Mouse (Mus musculus) spleen, postnatal 4 days (tissue): ENCODE data around the gene Calcoco1.

Experiments
- DNase-seq, 2 experiments: peaks; one replicate each; pipeline ENCODE4 v3.0.0; 2022; ENCODE audit warnings: low spot score in 2 of 2

The Calcoco1 gene

GRCm38 (mm10) chr15:102721980-102722475 lies at the start of gene Calcoco1:
Calcoco1 (minus strand) TSS chr15:102722178.
- DNase-seq, result peak; percentile 95 to 98

- no peak for DNase-seq
Observed at GRCm38 (mm10) chr15:102770866-102771265, 48.9 kb upstream of the Calcoco1 start.

- no peak for DNase-seq
Observed at GRCm38 (mm10) chr15:102765207-102765606, 43.2 kb upstream of the Calcoco1 start.

GRCm38 (mm10) chr15:102761745-102762378 lies 39.9 kb upstream of the Calcoco1 start:
- no peak for DNase-seq

GRCm38 (mm10) chr15:102757686-102758085 lies 35.7 kb upstream of the Calcoco1 start:
- no peak for DNase-seq

GRCm38 (mm10) chr15:102755053-102755452 lies 33.1 kb upstream of the Calcoco1 start:
- no peak for DNase-seq

- no peak for DNase-seq
Observed at GRCm38 (mm10) chr15:102754361-102754760, 32.4 kb upstream of the Calcoco1 start.

GRCm38 (mm10) chr15:102753170-102753569 lies 31.2 kb upstream of the Calcoco1 start:
- DNase-seq, result peak; percentile 33 to 77

GRCm38 (mm10) chr15:102752164-102752563 lies 30.2 kb upstream of the Calcoco1 start:
- DNase-seq, result no peak

- no peak for DNase-seq
Observed at GRCm38 (mm10) chr15:102750241-102750640, 28.3 kb upstream of the Calcoco1 start.

- no peak for DNase-seq
Observed at GRCm38 (mm10) chr15:102749103-102749502, 27.1 kb upstream of the Calcoco1 start.

GRCm38 (mm10) chr15:102747853-102748252 lies 25.9 kb upstream of the Calcoco1 start:
- no peak for DNase-seq

- DNase-seq, result no peak
Observed at GRCm38 (mm10) chr15:102747286-102747640, 25.3 kb upstream of the Calcoco1 start.

GRCm38 (mm10) chr15:102746488-102747285 lies 24.7 kb upstream of the Calcoco1 start:
- no peak for DNase-seq

GRCm38 (mm10) chr15:102746126-102746487 lies 24.1 kb upstream of the Calcoco1 start:
- DNase-seq, result no peak

GRCm38 (mm10) chr15:102745387-102745786 lies 23.4 kb upstream of the Calcoco1 start:
- DNase-seq, result no peak

- no peak for DNase-seq
Observed at GRCm38 (mm10) chr15:102744831-102745230, 22.9 kb upstream of the Calcoco1 start.

- DNase-seq, result no peak
Observed at GRCm38 (mm10) chr15:102744416-102744815, 22.4 kb upstream of the Calcoco1 start.

- no peak for DNase-seq
Observed at GRCm38 (mm10) chr15:102743996-102744395, 22.0 kb upstream of the Calcoco1 start.

- no peak for DNase-seq
Observed at GRCm38 (mm10) chr15:102743196-102743595, 21.2 kb upstream of the Calcoco1 start.

- DNase-seq, result peak; percentile 88 to 95
Observed at GRCm38 (mm10) chr15:102742589-102742988, 20.6 kb upstream of the Calcoco1 start.

- peak; percentile 34 to 74 for DNase-seq
Observed at GRCm38 (mm10) chr15:102739520-102740297, 17.7 kb upstream of the Calcoco1 start.
